Mouse (Mus musculus): ENCODE data around the gene Zfp598. TPM values are rescaled to one million over a fixed set of nuclear protein-coding genes. Genes with fewer than 3 reads are reported as not detected.
"Not testable (repeated sequence)": the region's sequence is repeated elsewhere in the genome, so short reads cannot be mapped to it uniquely, and the experiment has no call there.

Zfp598 gene
- total RNA-seq, 2 experiments from 2014 or later, result 36.9 to 40.0 TPM

DNA sequence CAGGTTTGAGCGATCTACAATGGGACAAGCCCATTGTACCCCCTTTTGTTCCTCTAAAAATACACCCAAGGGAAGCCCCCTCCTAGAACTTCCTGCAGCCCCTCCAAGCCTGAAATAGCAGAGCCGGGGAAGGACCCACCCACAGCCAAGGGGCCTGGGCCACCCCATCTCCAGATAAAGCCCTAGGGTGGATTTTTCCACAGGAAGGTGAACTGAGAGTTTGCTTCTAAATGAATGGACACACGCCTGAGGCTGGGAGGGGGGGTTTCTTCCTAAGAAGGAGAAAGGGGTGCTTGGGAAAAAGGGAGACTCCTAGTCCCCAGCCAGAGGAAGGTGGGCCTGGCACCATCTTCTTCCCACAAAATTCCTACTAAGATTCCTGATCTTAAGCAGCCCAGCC, 23.6 kb upstream of the Zfp598 start:
- DNase-seq (ENCODE audit: extremely low spot score in 1 of 2, low spot score in 1 of 2), result no peak

DNA sequence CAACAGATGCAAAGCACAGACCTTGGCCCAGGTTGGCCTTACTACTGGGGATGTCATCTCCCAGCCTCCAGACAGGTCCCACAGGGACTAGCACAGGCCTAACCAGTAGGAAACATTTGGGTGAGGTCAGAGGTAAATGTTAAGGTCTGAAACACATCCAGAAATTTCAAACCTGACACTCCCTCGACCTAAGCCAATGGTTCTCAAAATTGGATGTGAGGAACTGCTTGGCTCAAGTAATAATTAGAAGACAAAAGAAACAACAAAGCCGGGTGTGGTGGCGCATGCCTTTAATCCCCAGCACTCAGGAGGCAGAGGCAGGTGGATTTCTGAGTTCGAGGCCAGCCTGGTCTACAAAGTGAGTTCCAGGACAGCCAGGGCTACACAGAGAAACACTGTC, 23.1 kb upstream of the Zfp598 start:
- no peak for DNase-seq (ENCODE audit: extremely low spot score in 1 of 2, low spot score in 1 of 2)

DNA sequence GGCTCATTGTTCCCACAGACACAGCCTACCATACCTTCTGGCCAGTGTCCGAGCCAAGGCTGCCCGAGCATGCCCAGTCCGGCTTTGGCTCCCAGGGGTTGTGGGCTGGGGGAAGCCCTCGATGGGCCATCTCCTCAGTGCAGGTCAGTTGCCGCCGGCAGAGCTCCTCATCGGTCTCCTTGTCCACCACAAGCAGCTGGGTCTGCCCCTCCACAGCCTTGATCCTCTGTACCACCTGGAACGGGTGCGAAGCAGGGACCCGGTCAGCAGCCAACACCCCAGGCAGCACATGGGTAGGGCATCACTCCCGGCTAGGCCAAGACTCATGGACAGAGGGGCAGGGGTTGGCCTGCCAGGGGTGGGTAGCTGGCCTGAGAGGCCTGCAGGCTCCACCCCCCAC, 22.0 kb upstream of the Zfp598 start:
- DNase-seq (ENCODE audit: extremely low spot score in 1 of 2, low spot score in 1 of 2), result no peak

DNA sequence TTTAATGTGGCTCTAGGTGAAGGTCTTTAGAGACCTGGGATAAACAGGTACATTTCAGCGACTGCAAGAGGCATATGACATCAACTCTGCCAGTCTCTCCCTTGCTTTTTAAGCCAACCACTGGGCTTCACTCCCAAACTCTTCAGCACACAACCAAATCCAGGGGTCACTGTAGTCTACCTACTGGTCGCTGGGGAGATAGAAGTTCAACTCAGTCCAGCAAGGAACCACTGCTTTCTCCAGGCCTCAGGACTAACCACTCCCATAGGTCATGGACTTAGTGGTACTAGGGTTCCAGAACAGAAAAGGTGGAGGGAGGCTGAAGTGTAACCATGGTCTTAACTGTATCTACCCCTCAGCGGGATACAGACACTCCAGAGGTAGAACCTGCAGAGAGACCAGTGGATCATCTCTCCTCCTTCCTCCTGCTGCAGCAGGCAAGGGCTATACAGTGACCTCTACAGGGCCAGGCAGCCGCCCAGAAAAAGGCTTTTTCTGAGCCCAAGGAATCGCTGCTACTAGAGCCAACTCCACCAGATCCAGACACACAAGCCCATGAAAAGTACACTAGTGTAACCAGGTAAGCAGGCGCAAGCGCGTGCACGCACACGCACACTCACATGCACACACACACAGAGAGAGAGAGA, 20.6 kb upstream of the Zfp598 start:
- DNase-seq (ENCODE audit: extremely low spot score in 1 of 2, low spot score in 1 of 2), result no peak

DNA sequence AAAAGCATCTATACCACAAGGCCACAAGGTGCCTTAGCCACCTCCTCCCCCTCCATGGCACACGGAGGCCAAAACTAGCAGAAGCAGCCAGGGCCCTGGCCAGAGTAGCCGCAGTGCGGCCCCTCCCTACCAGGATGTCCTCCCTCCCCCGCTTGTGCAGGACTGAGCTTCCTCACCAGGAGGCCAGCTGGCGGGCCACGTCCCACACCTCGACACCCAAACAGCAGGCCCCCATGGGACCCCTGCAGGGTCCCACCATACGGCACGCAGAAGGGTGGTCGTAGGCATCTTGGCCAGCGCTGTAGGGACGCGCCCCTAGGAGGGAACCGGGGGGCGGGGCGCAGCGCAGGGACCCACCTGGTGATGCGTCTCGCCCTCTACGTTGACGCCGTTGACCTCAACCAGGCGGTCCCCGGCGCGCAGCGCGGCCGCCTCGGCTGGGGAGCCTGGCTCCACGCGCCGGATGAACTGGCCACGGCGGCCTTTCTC, 19.9 kb upstream of the Zfp598 start:
- DNase-seq (ENCODE audit: extremely low spot score in 1 of 2, low spot score in 1 of 2), result no peak

DNA sequence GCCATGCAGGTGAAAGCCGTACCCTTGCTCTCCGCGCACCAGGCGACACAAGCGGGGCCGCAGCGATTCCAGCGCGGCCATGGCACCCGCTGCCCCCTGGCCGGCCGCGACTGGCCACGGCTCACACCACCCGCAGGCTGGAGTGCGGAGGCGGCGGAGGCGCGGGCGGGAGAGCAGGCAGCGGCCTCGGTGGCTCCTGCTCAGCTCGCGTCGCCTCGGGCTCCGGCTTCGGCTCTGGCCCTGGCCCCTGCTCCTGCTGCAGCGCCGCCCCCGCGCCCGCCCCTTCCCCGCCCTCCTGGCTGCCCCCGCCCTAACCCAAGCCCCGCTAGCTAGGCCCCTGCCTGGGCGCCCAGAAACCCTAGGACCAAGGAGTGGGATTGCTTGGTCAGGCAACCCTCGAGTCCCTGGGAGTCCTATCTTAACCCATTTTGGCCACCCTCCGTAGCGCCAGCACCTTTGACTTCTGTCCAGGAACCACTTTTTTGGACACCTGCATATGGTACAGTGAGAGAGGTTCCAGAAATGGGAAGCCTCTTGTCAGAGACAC, 19.3 kb upstream of the Zfp598 start, which contains the start of gene Slc9a3r2:
Gene Slc9a3r2 (minus strand): TSS at position 258 of the 547 bp plus-strand sequence.
- DNase-seq (ENCODE audit: extremely low spot score in 1 of 2, low spot score in 1 of 2), result peak; percentile 21 to 26

DNA sequence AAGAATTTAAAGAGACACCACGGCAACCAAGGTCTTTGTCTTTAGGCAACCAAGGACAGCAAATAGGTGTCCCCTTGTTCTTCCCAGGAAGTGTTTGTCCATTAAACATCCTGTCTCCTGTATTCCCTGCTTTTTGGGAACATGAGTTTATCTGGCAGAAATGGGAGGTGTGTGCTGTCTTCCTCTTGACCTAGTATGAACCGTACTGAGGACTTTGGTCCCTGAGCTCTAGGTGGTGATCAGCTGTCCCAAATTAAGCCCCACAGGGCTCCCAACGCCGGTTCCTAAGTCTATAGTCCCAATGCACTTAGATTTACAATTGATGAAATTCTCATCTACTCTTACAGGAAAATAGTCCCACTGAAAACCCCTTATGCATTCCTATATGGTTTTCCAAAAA, 18.7 kb upstream of the Zfp598 start:
- DNase-seq (ENCODE audit: extremely low spot score in 1 of 2, low spot score in 1 of 2), result no peak

DNA sequence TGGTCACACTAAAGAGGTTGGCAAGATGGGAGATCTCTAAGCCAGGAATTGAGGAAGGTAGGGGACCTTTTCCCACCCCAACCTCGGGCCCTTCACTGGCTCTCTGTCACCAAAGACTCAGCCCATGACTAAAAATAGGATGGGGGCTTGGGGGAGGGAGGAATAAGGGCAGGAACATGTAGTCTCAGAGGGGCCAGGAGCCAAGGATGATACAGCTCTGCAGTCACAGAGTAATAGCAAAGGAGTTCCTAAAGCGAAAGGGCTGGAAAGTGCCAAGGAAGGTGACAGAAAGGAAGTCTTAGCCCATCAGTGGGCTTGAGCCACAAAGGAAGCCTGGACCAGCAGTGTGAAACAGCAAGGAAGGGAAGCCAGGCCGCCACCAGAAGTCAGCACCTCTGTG, 17.7 kb upstream of the Zfp598 start:
- DNase-seq (ENCODE audit: extremely low spot score in 1 of 2, low spot score in 1 of 2), result no peak

DNA sequence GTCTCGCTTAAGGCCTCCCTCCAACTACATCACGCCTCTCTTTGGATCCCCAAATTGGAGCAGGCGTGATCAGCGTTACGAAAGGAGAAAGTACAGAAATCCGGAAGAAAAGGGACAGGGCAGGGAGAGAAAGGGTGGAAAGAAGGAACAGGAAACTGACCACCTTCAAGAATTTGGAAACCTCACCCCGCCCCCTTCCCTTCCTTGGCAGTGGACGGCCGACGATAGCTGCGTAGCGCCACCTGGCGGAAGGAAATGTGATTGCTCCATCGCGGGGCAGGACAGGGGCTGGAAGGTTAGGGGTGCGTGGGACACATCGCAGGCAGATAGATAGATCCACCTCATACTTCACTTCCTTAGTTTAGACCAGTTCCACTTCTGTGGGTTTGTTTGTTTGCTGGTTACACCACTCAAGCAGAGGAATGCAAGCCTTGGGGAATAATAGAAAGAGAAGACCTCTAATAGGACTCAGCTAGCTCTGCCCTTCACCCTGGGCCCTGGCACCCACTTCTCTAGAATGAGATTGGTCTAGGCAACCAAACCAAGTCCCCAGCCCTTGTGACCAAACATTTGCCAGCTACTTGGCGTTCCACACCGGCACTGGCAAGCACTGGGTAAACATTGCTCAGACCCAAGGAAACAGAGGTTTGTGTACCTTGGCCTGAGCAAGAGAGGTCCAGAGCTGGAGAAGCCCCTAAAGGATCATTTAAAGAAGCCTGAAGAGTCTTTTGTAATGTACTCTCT, 15.3 kb upstream of the Zfp598 start:
- DNase-seq (ENCODE audit: extremely low spot score in 1 of 2, low spot score in 1 of 2), result peak; percentile 42 to 72

DNA sequence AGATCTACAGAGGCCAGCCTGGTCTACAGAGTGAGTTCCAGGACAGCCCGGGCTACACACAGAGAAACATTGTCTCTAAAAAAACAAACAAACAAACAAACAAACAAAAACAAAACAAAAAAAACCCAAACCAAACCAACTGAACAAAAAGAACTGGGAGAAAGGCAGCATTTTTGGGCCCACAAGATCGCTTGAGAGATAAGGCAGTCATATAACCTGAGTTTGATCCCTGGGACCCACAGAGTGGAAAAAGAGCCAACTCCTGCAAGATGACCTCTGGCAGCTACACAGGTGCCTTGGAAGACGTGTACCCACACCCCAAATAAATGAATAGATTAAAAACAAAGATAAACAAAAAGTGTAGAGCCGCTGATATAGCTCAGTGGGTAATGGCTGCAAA, 14.5 kb upstream of the Zfp598 start:
- no peak for DNase-seq (ENCODE audit: extremely low spot score in 1 of 2, low spot score in 1 of 2)

DNA sequence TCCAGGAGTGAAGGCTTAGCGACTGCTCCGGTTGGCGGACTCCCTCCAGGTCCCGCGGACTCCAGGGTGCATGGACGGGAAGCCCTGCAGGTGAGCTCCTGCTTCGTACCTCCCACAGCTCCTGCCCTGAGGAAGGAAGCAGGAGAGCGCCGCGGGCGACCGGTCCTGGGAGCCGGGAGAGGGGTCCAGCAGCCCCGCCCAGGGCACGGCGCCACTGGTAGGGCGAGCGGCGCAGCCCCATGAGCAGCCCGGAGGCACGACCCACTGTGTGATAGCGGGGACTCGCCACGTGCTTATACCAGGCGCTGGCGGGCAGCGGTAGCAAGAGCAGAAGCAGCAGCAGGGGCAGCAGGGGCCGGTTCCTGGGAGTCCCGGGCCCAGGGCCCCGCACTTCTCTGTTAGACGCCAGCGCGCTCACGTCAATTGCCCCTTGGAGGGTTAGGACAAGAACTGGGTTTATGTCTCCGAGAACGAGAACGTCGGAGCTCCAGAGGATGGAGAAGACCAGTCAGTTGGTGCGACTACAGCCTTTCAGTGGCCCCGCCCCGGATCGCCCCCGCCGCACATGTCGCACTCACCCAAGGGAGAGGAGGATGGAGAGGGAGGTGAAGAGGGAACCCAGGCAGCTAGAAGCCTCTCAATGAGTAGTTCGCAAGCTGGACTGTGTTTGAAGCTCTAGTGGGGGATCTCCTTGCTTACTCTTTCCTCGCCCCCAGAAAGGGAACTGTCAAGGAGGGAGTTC, 11.3 kb upstream of the Zfp598 start, which contains the start of gene Npw:
Gene Npw (minus strand): TSS at position 441 of the 742 bp plus-strand sequence.
- no peak for DNase-seq (ENCODE audit: extremely low spot score in 1 of 2, low spot score in 1 of 2)

DNA sequence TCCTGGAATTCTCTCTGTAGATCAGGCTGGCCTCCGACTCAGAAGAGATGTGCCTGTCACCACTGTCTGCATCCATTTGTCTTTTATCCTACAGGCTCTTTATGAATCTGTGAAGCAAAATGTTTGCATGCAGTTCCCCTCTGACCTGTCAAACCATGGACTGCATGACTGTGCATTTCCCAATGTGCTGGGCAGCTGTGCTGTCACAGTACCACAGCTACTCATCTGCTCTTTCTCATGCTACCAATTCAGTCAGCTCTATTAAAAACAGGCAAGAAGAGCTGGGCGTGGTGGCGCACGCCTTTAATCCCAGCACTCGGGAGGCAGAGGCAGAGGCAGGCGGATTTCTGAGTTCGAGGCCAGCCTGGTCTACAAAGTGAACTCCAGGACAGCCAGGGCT, 2.5 kb upstream of the Zfp598 start:
- not testable (repeated sequence) for DNase-seq (ENCODE audit: extremely low spot score in 1 of 2, low spot score in 1 of 2)

DNA sequence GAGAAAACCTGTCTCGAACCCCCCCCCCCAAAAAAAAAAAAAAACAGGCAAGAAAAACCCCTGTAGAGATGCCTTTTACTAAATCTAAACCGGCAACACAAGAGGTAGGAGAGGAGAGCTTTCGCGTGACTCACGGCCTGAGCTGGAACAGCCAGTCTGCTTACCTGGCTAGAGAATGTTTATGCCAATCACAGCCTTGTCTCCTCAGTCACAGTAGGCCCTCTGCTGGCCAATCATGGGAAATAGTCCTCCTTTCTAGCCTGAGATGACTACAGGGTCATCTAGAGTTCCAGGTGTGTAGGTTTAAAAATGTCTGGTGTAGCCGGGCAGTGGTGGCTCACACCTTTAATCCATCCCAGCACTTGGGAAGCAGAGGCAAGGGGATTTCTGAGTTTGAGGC, 2.1 kb upstream of the Zfp598 start:
- peak in 1 of 2 experiments; percentile 51 for DNase-seq (ENCODE audit: extremely low spot score in 1 of 2, low spot score in 1 of 2)

DNA sequence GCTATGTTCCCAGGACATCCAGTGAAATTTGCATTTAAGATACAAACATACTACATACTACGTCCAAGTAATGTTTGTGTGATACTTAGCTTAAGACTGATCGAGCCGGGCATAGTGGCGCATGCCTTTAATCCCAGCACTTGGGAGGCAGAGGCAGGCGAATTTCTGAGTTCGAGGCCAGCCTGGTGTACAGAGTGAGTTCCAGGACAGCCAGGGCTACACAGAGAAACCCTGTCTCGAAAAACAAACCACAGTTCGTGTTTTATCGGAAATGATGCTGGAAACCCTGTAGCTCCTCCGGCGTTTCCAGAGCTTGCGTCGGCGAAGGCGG, 308 bp upstream of the Zfp598 start:
- DNase-seq (ENCODE audit: extremely low spot score in 1 of 2, low spot score in 1 of 2), result not testable (repeated sequence)

DNA sequence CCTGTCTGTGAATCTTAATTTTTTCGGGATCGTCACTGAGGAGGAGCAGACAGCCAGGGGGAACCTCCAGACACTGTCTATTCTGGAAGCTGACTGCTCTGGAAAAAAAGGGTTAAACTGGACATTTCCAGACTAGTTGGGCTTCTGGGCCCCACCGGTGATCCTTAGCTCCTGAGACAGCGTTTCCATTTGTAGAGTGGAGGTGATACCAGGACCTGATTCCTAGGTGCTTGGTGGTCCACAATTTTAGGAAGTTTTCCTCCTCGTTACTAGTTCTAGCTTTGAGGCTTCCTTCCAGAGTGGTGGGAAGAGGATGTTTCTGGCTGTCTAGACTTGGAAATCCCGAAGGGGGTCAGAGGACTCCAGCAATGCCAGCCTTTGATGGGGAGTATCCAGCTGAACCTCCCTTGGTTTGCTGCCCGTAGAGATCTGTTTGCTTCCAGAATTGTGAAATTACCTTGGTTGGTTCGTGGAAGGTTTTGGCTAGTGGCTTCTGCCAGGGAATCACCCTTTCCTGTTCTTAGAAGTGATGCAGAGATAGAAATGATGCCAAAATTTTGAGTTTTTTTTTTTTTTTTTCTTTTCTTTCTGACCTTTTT, 858 bp downstream of the Zfp598 start:
- DNase-seq (ENCODE audit: extremely low spot score in 1 of 2, low spot score in 1 of 2), result no peak

DNA sequence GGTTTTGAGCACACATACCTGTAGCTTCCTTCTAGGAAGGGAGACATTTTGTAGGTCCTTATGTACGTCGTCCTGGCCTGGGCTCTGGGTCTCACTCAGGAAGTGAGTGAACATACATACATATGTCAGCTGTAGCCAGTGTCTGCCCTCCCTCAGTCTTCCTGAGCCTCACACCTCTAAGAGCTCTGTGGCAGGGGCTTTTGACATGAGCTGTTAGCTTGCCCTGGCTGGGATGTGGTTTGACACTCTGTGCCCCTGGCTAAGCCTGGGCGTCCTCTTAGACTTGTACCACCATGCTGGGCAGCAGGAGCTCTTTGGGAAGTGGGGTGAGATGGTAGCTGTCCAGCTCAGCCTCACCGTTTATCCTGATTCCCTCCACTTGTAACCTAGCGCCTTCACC, 1.9 kb downstream of the Zfp598 start:
- DNase-seq (ENCODE audit: extremely low spot score in 1 of 2, low spot score in 1 of 2), result no peak

DNA sequence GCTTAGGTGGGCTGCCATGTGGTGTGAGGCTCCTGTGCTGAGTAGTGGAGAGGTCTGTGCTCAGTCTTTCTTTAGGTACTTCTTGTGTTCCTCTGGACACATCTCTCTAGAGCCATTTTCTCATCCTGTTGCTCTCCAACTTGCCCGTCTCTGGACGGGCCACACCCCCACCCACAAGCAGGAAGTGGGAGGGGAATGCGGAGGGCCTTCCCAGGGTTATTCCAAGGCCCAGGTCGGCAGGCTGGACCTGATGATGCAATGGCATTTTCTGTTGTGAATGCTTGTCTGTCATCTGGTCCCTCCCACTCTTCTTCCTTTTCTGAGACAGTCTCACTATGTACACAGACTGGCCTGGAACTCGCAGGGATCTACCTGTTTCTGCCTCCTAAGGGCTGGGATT, 2.7 kb downstream of the Zfp598 start:
- no peak for DNase-seq (ENCODE audit: extremely low spot score in 1 of 2, low spot score in 1 of 2)

DNA sequence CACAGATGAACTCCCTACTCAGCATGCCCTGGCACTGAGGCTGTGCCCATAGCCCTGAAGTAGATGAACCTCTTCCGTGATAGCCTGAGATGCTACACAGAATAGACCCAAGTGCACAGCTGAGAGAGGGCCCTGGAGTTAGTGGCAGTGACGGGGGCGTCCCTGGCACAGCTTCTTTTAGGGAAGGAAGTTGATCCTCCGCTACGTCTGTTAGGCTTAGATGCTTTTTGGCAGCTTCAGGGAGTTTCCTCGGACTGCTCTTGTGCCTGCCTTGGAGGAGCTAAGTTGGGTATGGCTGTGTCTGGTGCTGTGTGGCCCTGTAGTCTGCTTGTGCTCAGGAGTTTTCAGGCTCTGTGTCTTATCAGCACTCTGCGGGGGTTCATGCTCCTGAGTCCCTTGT, 4.8 kb downstream of the Zfp598 start:
- DNase-seq (ENCODE audit: extremely low spot score in 1 of 2, low spot score in 1 of 2), result no peak

DNA sequence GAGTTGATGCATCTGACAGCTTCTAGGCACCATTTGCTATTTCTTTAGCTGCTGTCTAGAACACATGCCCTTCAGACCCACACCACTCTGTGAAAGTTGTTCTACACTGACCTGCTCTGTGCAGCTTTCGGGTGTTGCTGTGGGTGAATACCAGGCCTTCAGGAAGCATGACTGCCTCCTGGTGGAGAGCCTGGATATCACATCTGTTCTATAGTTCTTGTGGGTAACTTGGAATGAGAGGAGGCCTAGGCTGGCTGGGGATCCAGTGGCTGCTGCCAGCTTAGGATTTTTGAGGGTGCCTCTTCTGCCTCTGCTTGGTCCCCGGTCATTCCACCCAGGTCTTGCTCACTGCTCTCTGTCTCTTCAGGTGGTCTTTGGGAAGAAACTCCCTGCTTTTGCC, 6.7 kb downstream of the Zfp598 start:
- DNase-seq (ENCODE audit: extremely low spot score in 1 of 2, low spot score in 1 of 2), result peak in 1 of 2 experiments; percentile 66

DNA sequence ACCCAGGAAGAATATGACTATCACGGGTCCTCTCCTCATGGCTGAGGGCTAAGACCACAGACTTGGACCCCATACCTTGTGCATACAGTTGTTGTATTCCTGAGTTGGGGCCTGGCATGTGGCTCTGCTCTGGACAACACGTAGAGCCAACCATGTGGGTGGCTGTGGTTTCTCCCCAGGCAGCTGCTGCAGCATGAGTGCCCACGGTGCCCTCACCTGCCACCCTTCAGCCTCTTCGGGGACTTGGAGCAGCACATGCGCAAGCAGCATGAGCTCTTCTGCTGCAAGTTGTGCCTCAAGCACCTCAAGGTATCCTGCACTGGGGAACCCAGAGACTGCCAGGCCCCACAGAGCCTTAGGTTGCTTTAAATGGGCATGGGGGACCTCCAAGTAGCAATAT, 7.4 kb downstream of the Zfp598 start:
- DNase-seq (ENCODE audit: extremely low spot score in 1 of 2, low spot score in 1 of 2), result no peak

Measured in layer of hippocampus, postnatal 25 days (tissue).